Mouse (Mus musculus): ENCODE data around the gene Olfr1177-ps. TPM values are rescaled to one million over a fixed set of nuclear protein-coding genes. Genes with fewer than 3 reads are reported as not detected.

The Olfr1177-ps gene
- polyA plus RNA-seq, 1 experiment: not detected

DNA sequence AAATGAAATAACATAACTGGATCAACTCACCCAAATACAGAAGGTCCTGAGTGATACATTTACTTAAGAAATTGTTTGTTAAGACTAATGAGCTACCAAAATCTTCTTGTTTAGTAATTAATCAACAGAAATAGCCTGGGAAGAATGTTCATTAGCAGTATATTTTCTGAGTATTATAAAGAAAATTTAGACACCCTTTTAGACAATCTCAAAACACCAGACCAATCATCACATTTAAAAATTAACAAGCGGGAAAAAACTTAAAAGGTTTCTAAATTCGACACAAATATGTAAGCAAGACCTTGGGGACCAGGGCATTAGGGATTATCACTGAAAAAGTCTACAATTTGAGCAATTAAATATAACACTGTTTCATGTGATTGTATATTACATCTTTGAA, 19.2 kb downstream of the Olfr1177-ps start, which contains the start of gene Olfr1175-ps:
Gene Olfr1175-ps, minus strand, starts transcription at position 101 of the 400 bp plus-strand sequence.
- Histone ChIP-seq H3K4me2 (ENCODE audit: low read depth) (no peak within 1 kb of the TSS), H3K27me3 (ENCODE audit: control insufficient read depth, insufficient read depth, insufficient read length) (no peaks in the 10 kb centered on the region), H3K4me3 (no peak within 1 kb of the TSS), H3K36me3 (ENCODE audit: control insufficient read depth, insufficient read depth) (no peaks in the 10 kb centered on the region), H3K79me2 (ENCODE audit: control insufficient read depth, insufficient read depth) (no peaks in the 10 kb centered on the region), H3ac (ENCODE audit: control insufficient read depth, insufficient read length) (no peak within 1 kb of the TSS)
- no peak for TF ChIP-seq POLR2AphosphoS2 (IDR thresholded peaks at IDR 0.05; ENCODE audit: insufficient read length, low read depth)

DNA sequence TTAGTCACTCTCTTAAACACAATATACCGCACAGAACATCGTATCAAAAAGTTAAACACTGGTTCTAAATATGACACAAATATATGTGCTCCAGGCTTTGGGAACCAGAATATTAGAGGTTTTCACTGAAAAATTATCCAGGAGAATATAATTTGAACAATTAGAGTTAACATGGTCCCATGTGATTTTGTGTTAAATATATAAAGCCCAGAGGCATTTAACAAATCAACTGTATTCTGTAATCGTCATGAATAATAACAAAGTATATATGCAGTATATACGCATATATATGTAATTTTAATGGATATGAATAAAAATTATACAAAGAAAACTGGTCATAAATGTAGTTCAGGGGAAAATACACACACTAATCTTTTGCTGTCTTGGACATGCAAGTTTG, 31.3 kb downstream of the Olfr1177-ps start, which contains the start of gene Olfr1174-ps:
Gene Olfr1174-ps, minus strand, starts transcription at position 101 of the 400 bp plus-strand sequence.
- Histone ChIP-seq H3ac (ENCODE audit: control insufficient read depth, insufficient read length) (no peak within 1 kb of the TSS), H3K27me3 (ENCODE audit: control insufficient read depth, insufficient read depth, insufficient read length) (no peaks in the 10 kb centered on the region), H3K36me3 (ENCODE audit: control insufficient read depth, insufficient read depth) (no peaks in the 10 kb centered on the region), H3K4me2 (ENCODE audit: low read depth) (no peak within 1 kb of the TSS), H3K4me3 (no peak within 1 kb of the TSS), H3K79me2 (ENCODE audit: control insufficient read depth, insufficient read depth) (no peaks in the 10 kb centered on the region)
- TF ChIP-seq MYOD1 (IDR thresholded peaks at IDR 0.05; ENCODE audit: control insufficient read depth in 1 of 3, insufficient read length in 2 of 3, low read depth in 2 of 3) (no peak), POLR2AphosphoS2 (IDR thresholded peaks at IDR 0.05; ENCODE audit: insufficient read length, low read depth) (no peak), USF1 (IDR thresholded peaks at IDR 0.05; ENCODE audit: low read depth) (no peak), TCF3 (IDR thresholded peaks at IDR 0.05; ENCODE audit: insufficient read length, low read depth) (no peak), POLR2A (IDR thresholded peaks at IDR 0.05; ENCODE audit: insufficient read length, low read depth) (no peak), E2F4 (IDR thresholded peaks at IDR 0.05; ENCODE audit: insufficient read depth) (no peak), REST (IDR thresholded peaks at IDR 0.05; ENCODE audit: insufficient read depth, insufficient read length) (no peak), CEBPB (IDR thresholded peaks at IDR 0.05; ENCODE audit: insufficient read depth, poor library complexity, severe bottlenecking) (no peak), MAX (IDR thresholded peaks at IDR 0.05; ENCODE audit: low read depth) (no peak), MYOG (IDR thresholded peaks at IDR 0.05; ENCODE audit: control insufficient read depth in 1 of 3, insufficient read depth in 1 of 3, insufficient read length in 2 of 3, low read depth in 2 of 3) (no peak), SRF (IDR thresholded peaks at IDR 0.05; ENCODE audit: control insufficient read depth, insufficient read length, low read depth) (no peak), TCF12 (IDR thresholded peaks at IDR 0.05; ENCODE audit: insufficient read depth, poor library complexity, severe bottlenecking) (no peak)

Other genes starting within 250 kb of the Olfr1177-ps start
- not detected for gene Olfr1166, start 218.2 kb downstream of the Olfr1177-ps start, polyA plus RNA-seq (2012; fragmentation: generic; extraction: Trizol)
- gene Olfr1167, start 191.3 kb downstream of the Olfr1177-ps start, polyA plus RNA-seq (2012; fragmentation: generic; extraction: Trizol): not detected
- not detected for gene Olfr1168, start 164.6 kb downstream of the Olfr1177-ps start, polyA plus RNA-seq (2012; fragmentation: generic; extraction: Trizol)
- gene Olfr1170, start 118.2 kb downstream of the Olfr1177-ps start, polyA plus RNA-seq (2012; fragmentation: generic; extraction: Trizol): not detected
- not detected for gene Olfr1173, start 66.6 kb downstream of the Olfr1177-ps start, polyA plus RNA-seq (2012; fragmentation: generic; extraction: Trizol)
- not detected for gene Olfr1174-ps, start 31.4 kb downstream of the Olfr1177-ps start, polyA plus RNA-seq (2012; fragmentation: generic; extraction: Trizol)
- gene Olfr1175-ps, start 19.3 kb downstream of the Olfr1177-ps start, polyA plus RNA-seq (2012; fragmentation: generic; extraction: Trizol): not detected
- not detected for gene Olfr1176, start 9.8 kb downstream of the Olfr1177-ps start, polyA plus RNA-seq (2012; fragmentation: generic; extraction: Trizol)
- not detected for gene Olfr1178, start 40.6 kb upstream of the Olfr1177-ps start, polyA plus RNA-seq (2012; fragmentation: generic; extraction: Trizol)
- gene Olfr1179, start 60.0 kb upstream of the Olfr1177-ps start, polyA plus RNA-seq (2012; fragmentation: generic; extraction: Trizol): not detected
- gene Olfr1180, start 72.7 kb upstream of the Olfr1177-ps start, polyA plus RNA-seq (2012; fragmentation: generic; extraction: Trizol): not detected
- not detected for gene Olfr1181, start 79.7 kb upstream of the Olfr1177-ps start, polyA plus RNA-seq (2012; fragmentation: generic; extraction: Trizol)
- not detected for gene Gm13757, start 102.6 kb upstream of the Olfr1177-ps start, polyA plus RNA-seq (2012; fragmentation: generic; extraction: Trizol)
- not detected for gene Olfr1183, start 108.4 kb upstream of the Olfr1177-ps start, polyA plus RNA-seq (2012; fragmentation: generic; extraction: Trizol)
- gene Olfr1184, start 137.1 kb upstream of the Olfr1177-ps start, polyA plus RNA-seq (2012; fragmentation: generic; extraction: Trizol): not detected
- not detected for gene Olfr1185-ps1, start 146.8 kb upstream of the Olfr1177-ps start, polyA plus RNA-seq (2012; fragmentation: generic; extraction: Trizol)
- not detected for gene Olfr1186, start 172.1 kb upstream of the Olfr1177-ps start, polyA plus RNA-seq (2012; fragmentation: generic; extraction: Trizol)
- gene Olfr1188, start 210.4 kb upstream of the Olfr1177-ps start, polyA plus RNA-seq (2012; fragmentation: generic; extraction: Trizol): not detected
- not detected for gene Olfr1189, start 240.0 kb upstream of the Olfr1177-ps start, polyA plus RNA-seq (2012; fragmentation: generic; extraction: Trizol)